Mouse (Mus musculus): ENCODE measurements around the gene Olfr805. TPM values are rescaled to one million over a fixed set of nuclear protein-coding genes. Genes with fewer than 3 reads are reported as not detected.

Olfr805 gene
- total RNA-seq (2022) = not detected

DNA sequence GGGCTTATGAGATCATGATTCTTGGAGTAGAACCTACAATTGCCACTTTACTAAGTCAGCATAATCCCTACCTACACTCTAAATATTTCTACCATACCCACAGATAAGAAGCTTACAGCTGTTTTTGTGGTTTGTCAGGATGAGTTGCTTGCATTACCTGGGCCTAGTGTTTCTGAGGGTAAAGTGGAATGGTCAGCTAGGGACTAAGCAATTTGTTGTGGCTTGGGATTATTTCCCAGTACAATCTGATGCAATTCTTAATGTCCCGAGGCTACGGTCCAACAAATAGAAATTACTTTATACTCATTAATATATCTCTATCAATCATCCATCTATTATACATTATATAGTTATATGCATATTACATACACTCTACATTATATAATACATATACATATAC lies at the start of gene Olfr805:
Gene Olfr805 (minus strand): TSS at position 101 of the 400 bp plus-strand sequence.
- no peak for DNase-seq (ENCODE audit: low spot score in 2 of 2)

DNA sequence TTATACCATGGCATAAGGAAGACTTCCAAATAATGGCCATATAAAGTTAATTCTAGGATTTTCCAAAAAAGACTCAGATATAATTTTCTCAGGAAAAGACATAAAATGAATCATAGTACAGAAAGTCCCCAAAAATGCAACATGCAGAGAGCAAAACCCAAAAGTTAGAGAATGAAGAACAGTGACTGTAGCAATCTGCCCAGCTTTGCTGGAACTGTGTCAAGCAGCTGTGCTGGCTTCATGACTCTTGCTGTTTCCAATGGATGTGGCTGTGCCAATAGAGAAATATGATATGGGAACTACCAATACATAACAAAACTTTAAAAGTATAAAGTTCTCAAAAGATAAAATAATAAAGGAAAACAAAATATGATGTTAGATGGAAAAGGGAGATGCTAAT lies 48.9 kb upstream of the Olfr805 start:
- no peak for DNase-seq (ENCODE audit: low spot score in 2 of 2)

DNA sequence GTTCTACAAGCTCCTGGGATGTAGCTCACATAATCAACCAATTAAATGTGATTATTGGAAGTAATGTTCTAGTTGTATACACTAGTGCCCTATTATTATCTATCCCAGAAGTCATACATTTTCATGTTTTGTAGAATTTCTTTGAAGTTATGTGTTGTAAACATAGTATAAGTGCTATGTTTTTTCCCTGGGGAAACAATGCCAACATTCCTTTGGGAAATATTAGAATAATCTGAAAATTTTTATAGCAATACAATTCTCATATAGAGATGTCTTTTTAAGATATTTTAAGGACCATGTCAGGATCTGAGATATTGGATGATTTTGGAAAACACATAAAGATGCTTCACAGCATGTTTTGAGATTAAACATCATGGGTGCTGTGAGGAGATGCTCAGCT lies 45.2 kb upstream of the Olfr805 start, which contains the start of gene Olfr809:
Gene Olfr809 (plus strand): TSS at position 301 of the 400 bp plus-strand sequence.
- no peak for DNase-seq (ENCODE audit: low spot score in 2 of 2)

DNA sequence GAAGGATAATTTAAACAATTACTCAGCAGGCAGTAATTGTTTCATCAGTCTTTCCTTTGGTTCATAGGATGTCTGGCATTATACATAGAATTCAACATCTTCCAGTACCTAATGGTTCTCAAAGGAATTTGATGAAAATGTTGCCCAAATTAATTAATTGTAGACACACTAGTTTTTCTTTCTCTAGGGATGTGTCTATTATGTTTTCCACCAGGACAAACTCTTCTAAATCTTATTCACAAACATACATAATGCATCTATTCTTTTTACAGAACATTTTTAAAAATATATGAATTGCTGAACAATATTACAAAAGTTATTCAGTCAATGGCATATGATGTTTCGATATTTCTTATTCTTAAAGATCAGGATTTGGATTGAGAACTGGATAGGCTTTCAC lies 36.0 kb upstream of the Olfr805 start, which contains the start of gene Olfr808:
Gene Olfr808 (plus strand): TSS at position 301 of the 400 bp plus-strand sequence.
- DNase-seq (ENCODE audit: low spot score in 2 of 2) = no peak

DNA sequence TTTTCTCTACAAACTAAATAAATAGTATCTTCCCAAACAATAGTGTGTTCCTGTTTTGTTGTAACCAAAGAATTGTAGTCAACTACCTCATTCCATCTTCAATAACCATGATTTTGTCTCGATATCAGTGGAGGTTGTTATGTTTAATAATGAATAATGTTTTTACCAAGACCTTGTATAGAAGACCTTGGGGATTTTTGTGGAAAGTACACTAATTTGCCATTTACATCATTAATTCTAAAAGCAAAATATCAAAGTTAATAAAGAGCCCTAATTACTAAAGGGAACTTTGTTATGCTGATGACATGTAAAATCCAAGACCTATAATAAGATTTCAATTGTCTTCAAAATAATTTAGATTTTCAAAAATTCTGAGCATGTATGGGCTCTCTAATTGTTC lies 28.5 kb upstream of the Olfr805 start, which contains the start of gene Olfr807:
Gene Olfr807 (minus strand): TSS at position 101 of the 400 bp plus-strand sequence.
- DNase-seq (ENCODE audit: low spot score in 2 of 2) = no peak

DNA sequence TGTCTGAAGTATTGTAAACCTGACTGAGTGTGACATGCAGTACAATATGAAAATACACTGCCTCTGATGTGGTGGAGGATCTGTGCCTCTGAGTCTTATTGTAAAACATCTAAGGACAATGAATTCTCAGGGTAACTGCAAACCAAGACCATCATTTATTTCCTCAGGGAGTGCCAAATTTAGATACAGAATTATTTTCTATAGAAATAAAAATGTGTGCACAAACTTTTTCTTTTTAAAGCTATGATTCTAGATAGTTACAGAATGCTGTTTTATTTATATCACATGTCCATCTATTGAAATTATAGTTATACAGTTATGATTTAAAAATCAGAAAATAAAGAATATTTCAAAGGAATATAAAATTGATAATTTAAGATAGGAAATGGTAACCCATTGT lies 12.6 kb upstream of the Olfr805 start, which contains the start of gene Olfr806:
Gene Olfr806 (minus strand): TSS at position 101 of the 400 bp plus-strand sequence.
- no peak for DNase-seq (ENCODE audit: low spot score in 2 of 2)

DNA sequence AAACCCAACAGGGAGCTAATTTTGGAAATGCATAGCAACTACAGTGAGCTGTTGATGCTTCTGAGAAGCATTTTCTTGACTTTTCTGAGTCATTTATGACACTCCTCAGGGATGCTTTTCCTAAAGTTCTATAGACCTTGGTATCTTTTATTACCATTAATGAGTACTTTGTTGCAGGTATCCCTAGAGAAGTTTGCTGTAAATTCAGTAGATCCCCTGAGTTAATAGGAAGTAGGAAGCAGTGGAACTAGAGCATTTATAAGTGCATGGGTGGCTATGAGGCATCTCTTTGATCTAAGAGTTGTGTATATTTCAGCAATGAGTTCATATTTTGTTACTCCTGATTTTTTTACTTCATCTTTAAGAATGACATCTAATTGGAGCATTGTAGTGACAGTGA lies 26.3 kb downstream of the Olfr805 start, which contains the start of gene Olfr804:
Gene Olfr804 (plus strand): TSS at position 301 of the 400 bp plus-strand sequence.
- no peak for DNase-seq (ENCODE audit: low spot score in 2 of 2)

DNA sequence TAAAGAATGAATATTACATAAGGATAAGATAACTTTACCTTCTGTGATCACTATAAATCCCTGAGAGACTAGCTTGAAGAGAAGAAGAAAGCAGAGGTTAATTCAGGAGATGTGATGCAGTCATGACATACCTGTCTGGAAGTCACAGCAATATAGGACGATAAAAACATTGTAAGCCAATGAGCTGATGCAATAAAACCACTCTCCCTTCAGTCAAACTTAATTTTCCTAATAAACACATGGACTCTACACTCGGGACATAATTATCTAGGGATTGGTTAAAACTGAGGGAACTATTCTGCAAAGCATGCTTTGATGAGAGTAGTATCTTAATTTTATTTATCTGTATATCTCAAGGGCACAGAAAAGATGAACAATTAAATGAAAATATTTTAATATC lies 35.0 kb downstream of the Olfr805 start, which contains the start of gene Olfr803:
Gene Olfr803 (minus strand): TSS at position 101 of the 400 bp plus-strand sequence.
- DNase-seq (ENCODE audit: low spot score in 2 of 2) = no peak

DNA sequence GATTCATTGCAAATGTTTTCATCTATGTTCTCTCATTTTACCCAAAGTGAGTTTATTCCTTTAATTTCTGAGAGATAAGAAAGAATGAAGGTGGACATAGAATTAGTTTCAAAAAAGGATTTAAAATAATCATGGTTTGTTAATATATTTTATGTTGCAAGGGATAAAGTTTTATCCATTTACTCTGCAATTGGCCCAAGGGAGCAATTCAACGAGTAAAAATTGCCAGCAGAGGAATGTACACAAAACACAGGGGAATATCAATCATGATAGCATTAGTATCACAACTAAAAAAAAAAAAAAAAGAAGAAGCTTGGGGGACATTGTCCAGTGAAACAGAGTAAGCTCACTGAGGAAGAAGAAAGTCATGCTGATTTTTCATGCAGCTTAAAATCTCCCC lies 41.1 kb downstream of the Olfr805 start, which contains the start of gene Olfr802:
Gene Olfr802 (minus strand): TSS at position 101 of the 400 bp plus-strand sequence.
- DNase-seq (ENCODE audit: low spot score in 2 of 2) = no peak

DNA sequence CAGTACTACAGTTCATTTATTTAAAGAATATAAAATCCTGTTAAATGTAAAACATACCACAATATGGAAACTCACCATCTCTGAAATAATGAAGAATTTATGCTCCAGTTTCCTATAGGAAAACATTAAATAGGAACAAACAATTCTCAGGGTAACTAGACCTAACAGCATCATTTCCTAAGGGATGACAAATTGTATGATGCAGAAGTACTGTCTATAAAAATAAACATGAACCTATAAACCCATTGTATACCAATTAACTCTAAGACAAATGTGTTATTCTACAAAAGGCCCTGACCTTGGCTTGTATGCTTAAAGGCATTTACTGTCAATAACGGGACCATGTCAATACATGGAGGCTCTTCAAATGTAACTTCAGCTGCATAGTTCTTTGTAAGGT lies 55.4 kb downstream of the Olfr805 start, which contains the start of gene Olfr801:
Gene Olfr801 (minus strand): TSS at position 101 of the 400 bp plus-strand sequence.
- DNase-seq (ENCODE audit: low spot score in 2 of 2) = no peak

Small RNA genes lying within 50 kb of the gene (microRNA-seq; reads per million reads assigned to microRNA genes)
- 0 reads per million in 2 experiments for gene Gm24485

Other genes with a start within 250 kb of the Olfr805 start
- not detected for gene Olfr789, start 244.6 kb downstream of the Olfr805 start, total RNA-seq (2022)
- gene Olfr790, start 230.9 kb downstream of the Olfr805 start, total RNA-seq (2022) = not detected
- not detected for gene Olfr791, start 207.6 kb downstream of the Olfr805 start, total RNA-seq (2022)
- not detected for gene Olfr792, start 190.2 kb downstream of the Olfr805 start, total RNA-seq (2022)
- gene Olfr794, start 161.7 kb downstream of the Olfr805 start, total RNA-seq (2022) = not detected
- not detected for gene Olfr796, start 116.8 kb downstream of the Olfr805 start, total RNA-seq (2022)
- gene Olfr798, start 101.4 kb downstream of the Olfr805 start, total RNA-seq (2022) = not detected
- gene Olfr799, start 91.9 kb downstream of the Olfr805 start, total RNA-seq (2022) = not detected
- gene Olfr800, start 71.7 kb downstream of the Olfr805 start, total RNA-seq (2022) = not detected
- gene Olfr801, start 55.5 kb downstream of the Olfr805 start, total RNA-seq (2022) = not detected
- not detected for gene Olfr802, start 41.2 kb downstream of the Olfr805 start, total RNA-seq (2022)
- gene Olfr803, start 35.1 kb downstream of the Olfr805 start, total RNA-seq (2022) = not detected
- not detected for gene Olfr804, start 26.2 kb downstream of the Olfr805 start, total RNA-seq (2022)
- not detected for gene Olfr806, start 12.5 kb upstream of the Olfr805 start, total RNA-seq (2022)
- not detected for gene Olfr807, start 28.4 kb upstream of the Olfr805 start, total RNA-seq (2022)
- gene Olfr808, start 36.1 kb upstream of the Olfr805 start, total RNA-seq (2022) = not detected
- not detected for gene Olfr809, start 45.3 kb upstream of the Olfr805 start, total RNA-seq (2022)
- gene Olfr810, start 65.5 kb upstream of the Olfr805 start, total RNA-seq (2022) = not detected
- not detected for gene Olfr811, start 75.0 kb upstream of the Olfr805 start, total RNA-seq (2022)
- not detected for gene Olfr812, start 116.7 kb upstream of the Olfr805 start, total RNA-seq (2022)
- gene Olfr813, start 126.0 kb upstream of the Olfr805 start, total RNA-seq (2022) = not detected
- not detected for gene Olfr814, start 150.5 kb upstream of the Olfr805 start, total RNA-seq (2022)
- gene Olfr815, start 176.5 kb upstream of the Olfr805 start, total RNA-seq (2022) = not detected
- not detected for gene Olfr816, start 186.2 kb upstream of the Olfr805 start, total RNA-seq (2022)
- not detected for gene Olfr818, start 219.7 kb upstream of the Olfr805 start, total RNA-seq (2022)
- gene Olfr819, start 237.9 kb upstream of the Olfr805 start, total RNA-seq (2022) = not detected
- gene Olfr247, start 246.8 kb upstream of the Olfr805 start, total RNA-seq (2022) = not detected

Data from layer of hippocampus, adult 8-10 months (tissue).